Mouse (Mus musculus) testis, adult 2 months (tissue): ENCODE results near the gene Atp9a. TPM values are rescaled to one million over a fixed set of nuclear protein-coding genes. Genes with fewer than 3 reads are reported as not detected.

Experiments
- H3K27ac ChIP-seq: fragments of 200-500 bp; 2 replicates; pipeline ENCODE4 v1.5.1; 2012; ENCODE audit warnings: low read depth, low read length; ENCODE audit not compliant: control insufficient read depth, insufficient read depth
- H3K27me3 ChIP-seq: fragments of 200-500 bp; 2 replicates; pipeline ENCODE4 v1.6.1; 2012; ENCODE audit warnings: mild to moderate bottlenecking, low read length, moderate library complexity; ENCODE audit not compliant: control insufficient read depth, insufficient read depth
- H3K36me3 ChIP-seq: fragments of 200-500 bp; 2 replicates; pipeline ENCODE4 v1.6.1; 2012; ENCODE audit warnings: mild to moderate bottlenecking, low read length; ENCODE audit not compliant: control insufficient read depth, insufficient read depth
- H3K4me1 ChIP-seq: fragments of 200-500 bp; 2 replicates; pipeline ENCODE4 v1.6.1; 2012; ENCODE audit warnings: low read length; ENCODE audit not compliant: control insufficient read depth, insufficient read depth
- H3K4me3 ChIP-seq: fragments of 200-500 bp; 2 replicates; pipeline ENCODE4 v1.5.1; 2012; ENCODE audit warnings: low read depth, mild to moderate bottlenecking, low read length, moderate library complexity, mixed read lengths; ENCODE audit not compliant: control insufficient read depth
- CTCF ChIP-seq: fragments of 200-500 bp; IDR thresholded peaks from 2 replicates; pipeline ENCODE4 v1.5.1; 2012; ENCODE audit warnings: low read depth, mild to moderate bottlenecking, inconsistent platforms, low read length, moderate library complexity; ENCODE audit not compliant: control insufficient read depth, insufficient read depth, insufficient replicate concordance
- POLR2A ChIP-seq: fragments of 200-500 bp; IDR thresholded peaks from 2 replicates; pipeline ENCODE4 v1.6.1; 2012; ENCODE audit warnings: low read depth, mild to moderate bottlenecking, inconsistent platforms, low read length, moderate library complexity; ENCODE audit not compliant: control insufficient read depth
- polyA plus RNA-seq: library from polyadenylated mRNA; depleted of rRNA; stranded (reverse); fragments of >200 nt; gene quantifications from 2 replicates; pipeline ENCODE4 v1.2.3, GENCODE M21; 2012

Atp9a gene
- polyA plus RNA-seq, 1 experiment: 63.7 TPM

- Histone ChIP-seq H3K27ac (no peak overlapping the region), H3K4me3 (no peak overlapping the region), H3K36me3 (no peaks in the 10 kb centered on the region), H3K27me3 (no peaks in the 10 kb centered on the region), H3K4me1 (no peaks in the 10 kb centered on the region)
- TF ChIP-seq POLR2A: no peak
- no peak for TF ChIP-seq CTCF
Measured at GRCm38 (mm10) chr2:168665680-168666079, 76.5 kb downstream of the Atp9a start.

GRCm38 (mm10) chr2:168663716-168664115, 78.5 kb downstream of the Atp9a start:
- H3K36me3 ChIP-seq: no peaks in the 10 kb centered on the region
- H3K27ac ChIP-seq: no peak overlapping the region
- TF ChIP-seq CTCF: no peak
- TF ChIP-seq POLR2A: no peak
- H3K27me3 ChIP-seq: no peaks in the 10 kb centered on the region
- no peak overlapping the region for H3K4me3 ChIP-seq
- H3K4me1 ChIP-seq: no peaks in the 10 kb centered on the region

DNA sequence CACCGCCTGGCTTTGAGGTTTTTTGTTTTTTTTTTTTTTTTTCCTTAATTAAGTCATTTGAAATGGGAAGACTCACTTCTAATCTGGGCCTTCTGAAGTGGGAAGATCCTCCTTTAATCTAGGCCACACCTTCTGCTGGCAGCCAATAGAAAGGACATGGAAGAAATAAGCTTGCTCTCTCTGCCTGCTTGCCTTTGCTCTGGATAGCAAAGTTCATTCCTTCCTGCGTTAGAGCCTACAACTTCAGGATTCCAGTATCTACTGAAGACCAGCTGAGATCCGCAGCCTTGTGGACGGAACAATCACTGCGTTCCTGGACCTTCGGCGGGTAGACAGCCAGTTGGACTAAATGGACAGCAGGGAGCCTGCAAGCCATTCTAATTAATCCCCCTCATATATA, 79.0 kb downstream of the Atp9a start:
- Histone ChIP-seq H3K36me3 (no peaks in the 10 kb centered on the region), H3K4me3 (no peak overlapping the region), H3K27me3 (no peaks in the 10 kb centered on the region), H3K4me1 (no peaks in the 10 kb centered on the region), H3K27ac (no peak overlapping the region)
- no peak for TF ChIP-seq POLR2A
- no peak for TF ChIP-seq CTCF

GRCm38 (mm10) chr2:168661802-168662201, 80.4 kb downstream of the Atp9a start:
- Histone ChIP-seq H3K27ac (no peak overlapping the region), H3K36me3 (no peaks in the 10 kb centered on the region), H3K27me3 (no peaks in the 10 kb centered on the region), H3K4me1 (no peaks in the 10 kb centered on the region), H3K4me3 (no peak overlapping the region)
- TF ChIP-seq POLR2A: no peak
- no peak for TF ChIP-seq CTCF

DNA sequence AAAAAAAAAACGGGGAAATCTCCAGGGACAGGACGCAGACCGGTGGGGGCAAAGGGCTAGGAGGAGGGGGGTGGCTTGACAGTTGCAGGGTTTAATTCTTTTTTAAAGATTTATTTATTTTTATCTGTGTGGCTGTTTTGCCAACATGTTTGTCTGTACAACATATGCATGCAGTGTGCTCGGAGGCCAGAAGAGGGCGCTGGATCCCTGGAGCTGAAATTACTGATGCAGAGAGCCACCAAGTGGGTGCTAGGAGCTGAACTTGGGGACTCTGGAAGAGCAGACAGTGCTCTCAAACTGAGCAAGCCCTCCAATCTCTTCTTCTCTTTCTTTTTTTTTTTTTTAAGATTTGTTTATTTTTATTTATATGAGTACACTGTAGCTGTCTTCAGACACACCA, 81.9 kb downstream of the Atp9a start:
- no peaks in the 10 kb centered on the region for H3K36me3 ChIP-seq
- H3K27me3 ChIP-seq: no peaks in the 10 kb centered on the region
- H3K27ac ChIP-seq: no peak overlapping the region
- H3K4me1 ChIP-seq: no peaks in the 10 kb centered on the region
- no peak overlapping the region for H3K4me3 ChIP-seq
- TF ChIP-seq CTCF (peak; percentile 74; the same call in 1 of the 2 replicates), POLR2A (no peak)

DNA sequence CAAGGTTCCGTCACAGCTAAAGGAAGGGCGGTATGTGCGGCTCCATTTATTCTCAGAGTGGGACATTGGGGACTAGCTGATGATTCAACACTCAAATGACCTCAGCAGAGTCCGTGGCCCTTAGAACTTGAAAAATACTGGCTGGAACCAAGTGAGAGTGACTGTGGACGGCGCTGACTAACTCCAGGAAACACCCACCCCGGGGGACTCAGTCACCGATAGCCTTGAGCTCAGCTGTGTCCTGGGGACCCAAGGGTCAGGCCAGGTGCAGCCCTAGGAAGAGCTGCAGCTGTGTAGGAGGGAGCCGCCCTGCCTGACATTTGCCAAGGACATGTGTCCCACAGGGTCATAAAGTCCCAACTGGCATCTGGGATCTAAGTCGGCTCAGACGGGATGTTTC, 83.7 kb downstream of the Atp9a start:
- Histone ChIP-seq H3K27ac (no peak overlapping the region), H3K4me3 (no peak overlapping the region), H3K27me3 (no peaks in the 10 kb centered on the region), H3K4me1 (no peaks in the 10 kb centered on the region), H3K36me3 (no peaks in the 10 kb centered on the region)
- no peak for TF ChIP-seq POLR2A
- no peak for TF ChIP-seq CTCF

GRCm38 (mm10) chr2:168656569-168657308, 85.5 kb downstream of the Atp9a start:
- H3K36me3 ChIP-seq: no peaks in the 10 kb centered on the region
- no peaks in the 10 kb centered on the region for H3K27me3 ChIP-seq
- H3K4me3 ChIP-seq: no peak overlapping the region
- TF ChIP-seq CTCF: no peak
- TF ChIP-seq POLR2A: no peak
- H3K4me1 ChIP-seq: no peaks in the 10 kb centered on the region
- H3K27ac ChIP-seq: no peak overlapping the region; the same call in 1 of the 2 replicates

DNA sequence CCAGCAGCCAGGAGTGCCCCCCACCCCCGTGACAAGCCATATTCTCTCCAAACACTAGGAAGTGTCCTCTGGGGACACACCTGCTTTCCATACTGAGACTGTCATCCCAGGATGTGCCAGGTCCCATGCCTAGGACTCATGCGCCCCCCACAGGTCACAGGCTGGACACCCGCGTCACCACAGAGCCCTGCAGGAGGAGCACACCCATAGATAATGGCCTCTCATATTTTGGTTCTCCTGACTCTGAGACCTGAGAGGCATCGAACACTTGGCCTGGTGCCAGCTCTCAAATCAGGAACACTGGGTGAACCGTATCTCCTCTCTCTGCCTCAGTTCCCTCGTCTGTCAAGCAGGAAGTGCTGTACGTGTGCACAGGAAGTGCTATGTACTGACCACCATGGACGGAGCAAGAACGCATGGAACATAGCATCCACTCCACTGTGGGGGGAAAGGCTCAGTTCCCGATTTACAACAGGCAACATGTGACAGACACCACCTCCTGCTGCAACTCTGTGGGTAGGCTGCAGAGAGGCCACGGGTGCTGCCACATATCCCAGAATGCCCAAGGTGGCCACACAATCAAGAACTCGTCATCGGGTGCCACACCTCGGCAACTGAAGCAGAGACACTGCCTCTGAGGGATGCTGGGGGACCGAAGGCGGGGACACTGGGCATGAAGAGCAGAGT, 87.1 kb downstream of the Atp9a start:
- no peak overlapping the region for H3K4me3 ChIP-seq
- H3K27ac ChIP-seq: no peak overlapping the region
- TF ChIP-seq POLR2A (no peak), CTCF (no peak)
- H3K36me3 ChIP-seq: no peaks in the 10 kb centered on the region
- no peaks in the 10 kb centered on the region for H3K4me1 ChIP-seq
- no peaks in the 10 kb centered on the region for H3K27me3 ChIP-seq
